Mouse (Mus musculus): ENCODE data around the gene Rfc2. TPM values are rescaled to one million over a fixed set of nuclear protein-coding genes. Genes with fewer than 3 reads are reported as not detected.

Rfc2 gene
- polyA plus RNA-seq, 1 experiment from 2014 or later, result 93.2 TPM

- TF ChIP-seq CTCF (IDR thresholded peaks at IDR 0.05; ENCODE audit: low read depth), result no peak
- H3K9me3 ChIP-seq (ENCODE audit: control insufficient read depth), result no peaks in the 10 kb centered on the region
- no peak within 1 kb of the TSS for H3K4me3 ChIP-seq (ENCODE audit: low read depth, low read length)
- no peak within 1 kb of the TSS for H3K27ac ChIP-seq (ENCODE audit: low read depth, low read length)
- H3K36me3 ChIP-seq (ENCODE audit: control insufficient read depth, insufficient read depth), result no peaks in the 10 kb centered on the region
- H3K4me2 ChIP-seq (replicated peaks; ENCODE audit: low read depth), result no peak within 1 kb of the TSS
- H3K9ac ChIP-seq (ENCODE audit: low read depth, low read length), result no peak within 1 kb of the TSS
- 85% methylated on average over 7 of the region's 7 CpGs for WGBS
- H3K27me3 ChIP-seq (replicated peaks; ENCODE audit: control insufficient read depth, insufficient read depth, low read length), result no peaks in the 10 kb centered on the region
- ATAC-seq, result no peak
- no peaks in the 10 kb centered on the region; the same call in 1 of the 2 replicates for H3K4me1 ChIP-seq (replicated peaks; ENCODE audit: control insufficient read depth, insufficient read depth, low read length)
These were observed 21.1 kb upstream of the Rfc2 start, which contains the start of gene Syna for GRCm38 (mm10) chr5:134560071-134560449. Syna (minus strand) TSS chr5:134560171.

GRCm38 (mm10) chr5:134560450-134561171, 20.6 kb upstream of the Rfc2 start:
- TF ChIP-seq CTCF (IDR thresholded peaks at IDR 0.05; ENCODE audit: low read depth), result no peak
- Histone ChIP-seq H3K36me3 (ENCODE audit: control insufficient read depth, insufficient read depth) (no peaks in the 10 kb centered on the region), H3K4me2 (replicated peaks; ENCODE audit: low read depth) (no peak overlapping the region), H3K9ac (ENCODE audit: low read depth, low read length) (no peak overlapping the region), H3K27me3 (replicated peaks; ENCODE audit: control insufficient read depth, insufficient read depth, low read length) (no peaks in the 10 kb centered on the region), H3K4me3 (ENCODE audit: low read depth, low read length) (no peak overlapping the region), H3K27ac (ENCODE audit: low read depth, low read length) (no peak overlapping the region), H3K4me1 (replicated peaks; ENCODE audit: control insufficient read depth, insufficient read depth, low read length) (no peaks in the 10 kb centered on the region; the same call in 1 of the 2 replicates), H3K9me3 (ENCODE audit: control insufficient read depth) (no peaks in the 10 kb centered on the region)
- WGBS, result 52% methylated on average over 16 of the region's 16 CpGs
- peak; percentile 63 for ATAC-seq

DNA sequence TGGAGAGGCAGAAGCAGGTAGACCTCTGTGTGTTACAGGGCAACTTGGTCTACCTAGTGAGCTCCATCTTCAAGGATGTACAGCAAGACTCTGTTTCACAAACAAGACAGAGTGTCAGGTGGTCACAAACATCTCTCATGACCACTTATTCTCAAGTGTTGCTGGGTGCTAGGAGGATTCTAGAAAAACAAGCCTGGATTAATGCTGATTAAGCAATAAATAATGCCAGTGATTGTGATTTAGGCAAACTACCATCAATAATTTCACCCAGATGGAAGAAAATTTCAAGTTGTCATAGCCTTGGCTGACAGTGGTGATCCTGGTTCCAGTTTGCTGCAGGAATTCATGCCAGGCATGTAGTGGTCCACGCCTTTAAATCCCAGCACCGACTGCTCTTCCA, 16.9 kb upstream of the Rfc2 start:
- H3K27ac ChIP-seq (ENCODE audit: low read depth, low read length), result no peak overlapping the region
- no peaks in the 10 kb centered on the region; the same call in 1 of the 2 replicates for H3K4me1 ChIP-seq (replicated peaks; ENCODE audit: control insufficient read depth, insufficient read depth, low read length)
- no peaks in the 10 kb centered on the region for H3K9me3 ChIP-seq (ENCODE audit: control insufficient read depth)
- H3K27me3 ChIP-seq (replicated peaks; ENCODE audit: control insufficient read depth, insufficient read depth, low read length), result no peaks in the 10 kb centered on the region
- no peak for TF ChIP-seq CTCF (IDR thresholded peaks at IDR 0.05; ENCODE audit: low read depth)
- no peak overlapping the region for H3K9ac ChIP-seq (ENCODE audit: low read depth, low read length)
- WGBS, result 97% methylated on average over 2 of the region's 2 CpGs
- no peak overlapping the region for H3K4me2 ChIP-seq (replicated peaks; ENCODE audit: low read depth)
- ATAC-seq, result no peak
- H3K36me3 ChIP-seq (ENCODE audit: control insufficient read depth, insufficient read depth), result no peaks in the 10 kb centered on the region
- H3K4me3 ChIP-seq (ENCODE audit: low read depth, low read length), result no peak overlapping the region

GRCm38 (mm10) chr5:134565696-134566095, 15.5 kb upstream of the Rfc2 start:
- H3K9ac ChIP-seq (ENCODE audit: low read depth, low read length), result no peak overlapping the region
- no peaks in the 10 kb centered on the region; the same call in 1 of the 2 replicates for H3K4me1 ChIP-seq (replicated peaks; ENCODE audit: control insufficient read depth, insufficient read depth, low read length)
- ATAC-seq, result no peak
- no peak overlapping the region for H3K27ac ChIP-seq (ENCODE audit: low read depth, low read length)
- no peak overlapping the region for H3K4me3 ChIP-seq (ENCODE audit: low read depth, low read length)
- H3K27me3 ChIP-seq (replicated peaks; ENCODE audit: control insufficient read depth, insufficient read depth, low read length), result no peaks in the 10 kb centered on the region
- no peak for TF ChIP-seq CTCF (IDR thresholded peaks at IDR 0.05; ENCODE audit: low read depth)
- 93% methylated on average over 6 of the region's 6 CpGs for WGBS
- no peak overlapping the region for H3K4me2 ChIP-seq (replicated peaks; ENCODE audit: low read depth)
- no peaks in the 10 kb centered on the region for H3K36me3 ChIP-seq (ENCODE audit: control insufficient read depth, insufficient read depth)
- H3K9me3 ChIP-seq (ENCODE audit: control insufficient read depth), result no peaks in the 10 kb centered on the region

- no peaks in the 10 kb centered on the region for H3K27me3 ChIP-seq (replicated peaks; ENCODE audit: control insufficient read depth, insufficient read depth, low read length)
- H3K4me2 ChIP-seq (replicated peaks; ENCODE audit: low read depth), result no peak overlapping the region
- H3K36me3 ChIP-seq (ENCODE audit: control insufficient read depth, insufficient read depth), result no peaks in the 10 kb centered on the region
- no peak overlapping the region for H3K9ac ChIP-seq (ENCODE audit: low read depth, low read length)
- no peaks in the 10 kb centered on the region for H3K9me3 ChIP-seq (ENCODE audit: control insufficient read depth)
- no peak for TF ChIP-seq CTCF (IDR thresholded peaks at IDR 0.05; ENCODE audit: low read depth)
- no peak overlapping the region for H3K4me3 ChIP-seq (ENCODE audit: low read depth, low read length)
- 70% methylated on average over 4 of the region's 4 CpGs for WGBS
- ATAC-seq, result no peak
- H3K4me1 ChIP-seq (replicated peaks; ENCODE audit: control insufficient read depth, insufficient read depth, low read length), result no peaks in the 10 kb centered on the region; the same call in 1 of the 2 replicates
- H3K27ac ChIP-seq (ENCODE audit: low read depth, low read length), result no peak overlapping the region
These were observed 13.7 kb upstream of the Rfc2 start for GRCm38 (mm10) chr5:134567445-134567844.

DNA sequence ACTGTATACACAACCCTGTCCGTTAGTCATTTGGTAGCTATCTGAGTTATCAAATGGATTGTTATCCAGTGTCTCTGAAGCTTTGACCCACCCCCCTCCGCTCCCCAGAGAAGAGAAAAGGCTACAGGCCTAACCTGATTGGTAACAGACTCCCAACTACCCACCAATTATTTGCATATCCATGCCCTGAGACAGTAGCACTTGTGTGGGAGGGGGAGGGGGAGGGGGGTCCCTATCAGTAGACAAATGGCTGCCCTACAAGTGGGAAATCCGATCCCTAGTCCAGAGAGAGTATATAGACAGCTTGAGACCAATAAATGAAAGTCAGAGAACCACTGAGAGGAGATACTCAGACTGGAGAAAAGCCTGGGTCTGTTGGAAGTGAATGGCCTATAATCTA, 13.1 kb upstream of the Rfc2 start:
- Histone ChIP-seq H3K27me3 (replicated peaks; ENCODE audit: control insufficient read depth, insufficient read depth, low read length) (no peaks in the 10 kb centered on the region), H3K4me2 (replicated peaks; ENCODE audit: low read depth) (no peak overlapping the region), H3K9ac (ENCODE audit: low read depth, low read length) (no peak overlapping the region), H3K36me3 (ENCODE audit: control insufficient read depth, insufficient read depth) (no peaks in the 10 kb centered on the region), H3K27ac (ENCODE audit: low read depth, low read length) (no peak overlapping the region; the same call in 1 of the 2 replicates), H3K4me3 (ENCODE audit: low read depth, low read length) (no peak overlapping the region), H3K9me3 (ENCODE audit: control insufficient read depth) (no peaks in the 10 kb centered on the region), H3K4me1 (replicated peaks; ENCODE audit: control insufficient read depth, insufficient read depth, low read length) (no peaks in the 10 kb centered on the region; the same call in 1 of the 2 replicates)
- 70% methylated on average over 3 of the region's 3 CpGs for WGBS
- no peak for ATAC-seq
- no peak for TF ChIP-seq CTCF (IDR thresholded peaks at IDR 0.05; ENCODE audit: low read depth)

Measured in intestine, postnatal 0 days (tissue).